Mouse (Mus musculus) frontal cortex, postnatal 25 days (tissue): ENCODE measurements around the gene Crybb1.

Experiments
- DNase-seq, 2 experiments: peaks; one replicate each; pipeline ENCODE4 v3.0.0; 2022; ENCODE audit warnings: low spot score in 2 of 2

Gene Crybb1

GRCm38 (mm10) chr5:112255426-112255825, at the start of gene Crybb1:
TSS of gene Crybb1 (plus strand) at chr5:112255815.
- DNase-seq: no peak

- no peak for DNase-seq
Observed at GRCm38 (mm10) chr5:112206543-112207255, 48.9 kb upstream of the Crybb1 start.

GRCm38 (mm10) chr5:112208321-112208720, 47.3 kb upstream of the Crybb1 start:
- DNase-seq: no peak

- peak; percentile 36 to 46 for DNase-seq
Observed at GRCm38 (mm10) chr5:112210104-112210503, 45.5 kb upstream of the Crybb1 start.

- DNase-seq: no peak
Observed at GRCm38 (mm10) chr5:112211911-112212310, 43.7 kb upstream of the Crybb1 start.

GRCm38 (mm10) chr5:112212711-112213264, 42.8 kb upstream of the Crybb1 start:
- no peak for DNase-seq

GRCm38 (mm10) chr5:112213331-112214240, 42.0 kb upstream of the Crybb1 start:
- peak in 1 of 2 experiments; percentile 23 for DNase-seq

GRCm38 (mm10) chr5:112214419-112214818, 41.2 kb upstream of the Crybb1 start:
- peak; percentile 64 to 65 for DNase-seq

- DNase-seq: peak; percentile 40 to 45
Observed at GRCm38 (mm10) chr5:112215291-112215751, 40.3 kb upstream of the Crybb1 start.

- peak in 1 of 2 experiments; percentile 30 for DNase-seq
Observed at GRCm38 (mm10) chr5:112215801-112216251, 39.8 kb upstream of the Crybb1 start.

GRCm38 (mm10) chr5:112216335-112216734, 39.3 kb upstream of the Crybb1 start:
- DNase-seq: no peak

- no peak for DNase-seq
Observed at GRCm38 (mm10) chr5:112217031-112217430, 38.6 kb upstream of the Crybb1 start.

GRCm38 (mm10) chr5:112218679-112219078, 36.9 kb upstream of the Crybb1 start:
- DNase-seq: no peak

GRCm38 (mm10) chr5:112219398-112219797, 36.2 kb upstream of the Crybb1 start:
- DNase-seq: no peak

GRCm38 (mm10) chr5:112220203-112220602, 35.4 kb upstream of the Crybb1 start:
- DNase-seq: no peak

GRCm38 (mm10) chr5:112225591-112225990, 30.0 kb upstream of the Crybb1 start:
- DNase-seq: no peak

GRCm38 (mm10) chr5:112227354-112227753, 28.3 kb upstream of the Crybb1 start:
- peak in 1 of 2 experiments; percentile 30 for DNase-seq

- DNase-seq: no peak
Observed at GRCm38 (mm10) chr5:112227898-112228239, 27.7 kb upstream of the Crybb1 start.

GRCm38 (mm10) chr5:112228240-112229076, 27.2 kb upstream of the Crybb1 start:
- DNase-seq: peak; percentile 49 to 55

GRCm38 (mm10) chr5:112235806-112236205, 19.8 kb upstream of the Crybb1 start:
- DNase-seq: no peak

- no peak for DNase-seq
Observed at GRCm38 (mm10) chr5:112236631-112237030, 19.0 kb upstream of the Crybb1 start.
